In the genomic region with DNA sequence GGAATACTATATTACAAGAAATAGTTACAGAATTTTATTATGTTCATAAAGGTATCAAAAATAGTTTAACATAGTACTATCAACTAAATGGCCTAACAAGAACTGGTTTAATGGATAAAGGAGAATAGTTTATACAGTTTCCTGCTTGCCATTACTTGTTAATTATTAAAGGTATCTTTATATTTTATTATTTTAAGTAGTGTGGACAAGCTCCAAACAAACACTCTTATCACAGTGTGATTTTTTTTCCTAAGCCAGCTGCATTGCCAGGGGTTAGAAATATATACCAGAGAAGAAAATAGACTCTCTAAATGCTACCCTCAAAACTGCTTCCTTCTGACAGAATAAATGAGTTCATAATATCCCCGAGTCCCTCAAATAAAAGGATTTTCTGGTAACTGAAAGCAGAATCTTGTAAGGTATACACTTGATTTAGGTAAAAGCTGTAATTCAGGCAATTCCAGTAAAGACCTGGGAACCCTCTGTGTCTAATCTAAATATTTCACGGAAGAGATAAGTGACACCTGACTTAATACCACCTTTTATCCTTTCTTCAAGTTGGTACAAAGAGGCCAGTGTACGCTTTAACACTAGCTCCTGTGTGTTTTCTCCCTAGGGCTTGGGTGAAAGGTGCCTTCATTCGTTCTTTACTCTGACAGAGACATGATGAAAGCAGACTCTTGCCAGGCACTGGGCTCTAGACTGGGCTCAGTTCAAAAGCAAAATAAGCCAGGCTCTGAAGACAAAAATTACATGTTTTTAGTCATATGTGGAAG, we compare ENCODE assay signal across 15 mouse cellular contexts.
"Had no signal": no experiment of that assay in that cellular context is flagged by ENCODE, and none has a peak within 500 bp of the region (broad histone marks: within the 10 kb centered on the region; RNA-seq: fewer than 3 reads in every experiment).

No protein-coding gene starts in this region.

- H3K27ac ChIP-seq: limb, embryonic 12.5 days; limb, embryonic 15.5 days; liver, embryonic 14.5 days; lung, embryonic 15.5 days had no signal

- H3K9ac ChIP-seq: limb, embryonic 12.5 days; limb, embryonic 15.5 days; liver, embryonic 14.5 days; liver, postnatal 0 days; lung, embryonic 15.5 days had no signal

- H3K4me2 ChIP-seq: limb, embryonic 12.5 days; limb, embryonic 15.5 days; liver, embryonic 11.5 days; lung, embryonic 15.5 days; midbrain, embryonic 11.5 days had no signal

- DNase-seq: kidney, postnatal 14 days; kidney, postnatal 4 days; left cerebral cortex, postnatal 4 days; liver, postnatal 0 days; lung, postnatal 10 days; lung, postnatal 4 days; midbrain, embryonic 14.5 days; thymus, adult 18-20 months; thymus, postnatal 36 days had no signal

- H3K9me3 ChIP-seq: limb, embryonic 12.5 days; limb, embryonic 15.5 days; lung, embryonic 15.5 days had no signal

- H3K36me3 ChIP-seq: limb, embryonic 12.5 days; limb, embryonic 15.5 days; lung, embryonic 15.5 days had no signal

- H3K4me1 ChIP-seq: limb, embryonic 12.5 days; limb, embryonic 15.5 days; lung, embryonic 15.5 days had no signal

- H3K4me3 ChIP-seq: limb, embryonic 12.5 days; limb, embryonic 15.5 days; lung, embryonic 15.5 days had no signal

- ATAC-seq: liver, postnatal 0 days had no signal

- H3K27me3 ChIP-seq: limb, embryonic 12.5 days; limb, embryonic 15.5 days; lung, embryonic 15.5 days had no signal
